Mouse (Mus musculus) embryonic facial prominence, embryonic 15.5 days (tissue): ENCODE data around the gene Cyp2f2. TPM values are rescaled to one million over a fixed set of nuclear protein-coding genes. Genes with fewer than 3 reads are reported as not detected.
A peak's percentile ranks its signal among the peaks of the same experiment; 100 is the strongest.

Experiments
- ATAC-seq: fragments of 200-750 bp; cut with Nextera tagmentation; 2 replicates; pipeline ENCODE4 v1.8.0; 2017; ENCODE audit warnings: low read depth, moderate TSS enrichment; ENCODE audit not compliant: insufficient number of reproducible peaks, low FRiP score, low TSS enrichment
- H3K27ac ChIP-seq: fragments of 300-500 bp; sonication (generic); replicated peaks from 2 replicates; pipeline ENCODE4 v1.5.1; 2015; ENCODE audit warnings: mild to moderate bottlenecking, inconsistent platforms
- H3K27me3 ChIP-seq: fragments of 300-500 bp; sonication (generic); 2 replicates; pipeline ENCODE4 v1.6.1; 2015; ENCODE audit warnings: inconsistent platforms
- H3K36me3 ChIP-seq: fragments of 300-500 bp; sonication (generic); 2 replicates; pipeline ENCODE4 v1.6.1; 2015; ENCODE audit warnings: mild to moderate bottlenecking, inconsistent platforms
- H3K4me1 ChIP-seq: fragments of 300-500 bp; sonication (generic); 2 replicates; pipeline ENCODE4 v1.6.1; 2015; ENCODE audit warnings: inconsistent platforms
- H3K4me2 ChIP-seq: fragments of 300-500 bp; sonication (generic); replicated peaks from 2 replicates; pipeline ENCODE4 v1.6.1; 2015; ENCODE audit warnings: mild to moderate bottlenecking, inconsistent platforms
- H3K4me3 ChIP-seq: fragments of 300-500 bp; sonication (generic); replicated peaks from 2 replicates; pipeline ENCODE4 v1.5.1; 2015; ENCODE audit warnings: mild to moderate bottlenecking, inconsistent platforms
- H3K9ac ChIP-seq: fragments of 300-500 bp; sonication (generic); 2 replicates; pipeline ENCODE4 v1.6.1; 2015; ENCODE audit warnings: inconsistent platforms
- H3K9me3 ChIP-seq: fragments of 300-500 bp; sonication (generic); replicated peaks from 2 replicates; pipeline ENCODE4 v1.6.1; 2016; ENCODE audit warnings: inconsistent platforms
- WGBS: fragments of 180-500 bp; shearing (Covaris S2); methylation state at CpG from one replicate; pipeline ENCODE4 v1.1.7; 2015; 5-methylcytosine and 5-hydroxymethylcytosine counted together
- polyA plus RNA-seq: library from polyadenylated mRNA; unstranded; fragments of >200 nt; fragmentation: Nextera tagmentation; extraction: Ambion mirVana; gene quantifications from 2 replicates; pipeline ENCODE4 v1.2.1, GENCODE M21; 2015

Cyp2f2 gene
- polyA plus RNA-seq: 71.5 and 102 TPM in 2 replicates

GRCm38 (mm10) chr7:27119676-27120075, at the start of gene Cyp2f2:
Cyp2f2 (plus strand) TSS chr7:27119909.
- ATAC-seq: no peak
- H3K36me3 ChIP-seq: no peaks in the 10 kb centered on the region
- H3K27ac ChIP-seq: no peak within 1 kb of the TSS; the same call in 1 of the 2 replicates
- no peak within 1 kb of the TSS for H3K4me2 ChIP-seq
- no peak within 1 kb of the TSS for H3K9ac ChIP-seq
- 0 out of 2 replicates have a peak, but pooled peaks cover 6% of the 10 kb centered on the region for H3K4me1 ChIP-seq
- H3K27me3 ChIP-seq: no peaks in the 10 kb centered on the region
- H3K9me3 ChIP-seq: no peaks in the 10 kb centered on the region
- no peak within 1 kb of the TSS for H3K4me3 ChIP-seq

GRCm38 (mm10) chr7:27078641-27079040, 41.1 kb upstream of the Cyp2f2 start:
- no peaks in the 10 kb centered on the region for H3K27me3 ChIP-seq
- H3K4me1 ChIP-seq: no peaks in the 10 kb centered on the region
- ATAC-seq: no peak
- no peak overlapping the region for H3K27ac ChIP-seq
- no peaks in the 10 kb centered on the region for H3K36me3 ChIP-seq
- no peak overlapping the region for H3K4me3 ChIP-seq
- H3K4me2 ChIP-seq: no peak overlapping the region
- H3K9me3 ChIP-seq: no peaks in the 10 kb centered on the region
- whole genome bisulfite sequencing: 64% methylated on average over 1 of the region's 1 CpGs
- H3K9ac ChIP-seq: no peak overlapping the region

DNA sequence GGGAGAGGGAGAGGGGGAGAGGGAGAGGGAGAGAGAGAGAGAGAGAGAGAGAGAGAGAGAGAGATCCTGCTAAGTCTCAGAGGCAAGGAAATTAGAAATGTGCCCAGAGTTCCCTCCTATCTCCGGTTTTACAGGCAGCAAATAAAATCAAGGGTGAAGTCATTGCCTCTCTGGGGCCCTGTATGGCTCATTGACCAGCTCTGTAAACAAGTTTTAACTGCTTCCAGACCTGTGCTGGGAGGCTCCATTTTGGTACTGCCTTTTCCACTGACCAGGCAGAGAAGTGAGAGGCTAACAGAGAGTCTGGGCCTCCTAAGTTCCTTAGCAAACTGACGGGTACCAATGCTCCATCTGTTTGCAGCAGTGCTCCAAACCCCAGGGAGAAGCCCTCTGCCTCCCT, 38.1 kb upstream of the Cyp2f2 start:
- H3K36me3 ChIP-seq: no peaks in the 10 kb centered on the region
- H3K27me3 ChIP-seq: no peaks in the 10 kb centered on the region
- no peak overlapping the region for H3K4me3 ChIP-seq
- no peak overlapping the region for H3K27ac ChIP-seq
- no peaks in the 10 kb centered on the region for H3K9me3 ChIP-seq
- H3K9ac ChIP-seq: no peak overlapping the region
- WGBS: 49% methylated on average over 2 of the region's 2 CpGs
- no peak for ATAC-seq
- no peak overlapping the region for H3K4me2 ChIP-seq
- no peaks in the 10 kb centered on the region for H3K4me1 ChIP-seq

- H3K9me3 ChIP-seq: no peaks in the 10 kb centered on the region
- H3K27ac ChIP-seq: no peak overlapping the region
- H3K27me3 ChIP-seq: no peaks in the 10 kb centered on the region
- WGBS: 84% methylated on average over 4 of the region's 4 CpGs
- no peak overlapping the region for H3K4me2 ChIP-seq
- H3K36me3 ChIP-seq: no peaks in the 10 kb centered on the region
- H3K4me3 ChIP-seq: no peak overlapping the region
- H3K9ac ChIP-seq: no peak overlapping the region
- ATAC-seq: no peak
- no peaks in the 10 kb centered on the region for H3K4me1 ChIP-seq
These were observed 28.7 kb upstream of the Cyp2f2 start for GRCm38 (mm10) chr7:27091039-27091438.

- Histone ChIP-seq H3K9me3 (no peaks in the 10 kb centered on the region), H3K27ac (no peak overlapping the region), H3K27me3 (no peaks in the 10 kb centered on the region), H3K4me3 (no peak overlapping the region), H3K4me2 (no peak overlapping the region), H3K36me3 (no peaks in the 10 kb centered on the region), H3K4me1 (no peaks in the 10 kb centered on the region), H3K9ac (no peak overlapping the region)
- WGBS: 59% methylated on average over 7 of the region's 7 CpGs
- ATAC-seq: no peak
These were observed 27.5 kb upstream of the Cyp2f2 start for GRCm38 (mm10) chr7:27092038-27092703.

DNA sequence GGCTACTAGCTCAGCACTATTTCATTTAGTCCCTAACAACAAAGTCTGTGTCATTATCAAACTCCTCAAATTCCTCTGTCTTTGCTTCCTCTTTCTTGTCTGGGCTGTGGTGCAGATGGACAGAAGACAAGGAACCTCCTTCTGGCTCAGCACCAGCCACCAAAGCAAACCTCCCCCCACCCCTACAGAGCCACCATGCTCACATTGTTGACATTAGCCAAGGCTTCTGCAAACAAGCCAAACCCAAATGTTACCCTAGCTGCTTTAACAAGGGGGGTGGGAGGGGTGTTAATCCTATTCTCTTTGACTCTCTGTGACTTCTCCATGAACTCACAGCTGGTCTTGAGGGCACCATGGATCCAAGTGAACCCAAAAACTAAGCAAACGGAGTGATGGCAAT, 26.8 kb upstream of the Cyp2f2 start:
- ATAC-seq: no peak

GRCm38 (mm10) chr7:27104882-27105281, 14.8 kb upstream of the Cyp2f2 start:
- Histone ChIP-seq H3K36me3 (no peaks in the 10 kb centered on the region), H3K9me3 (no peaks in the 10 kb centered on the region; the same call in 1 of the 2 replicates), H3K4me2 (0 out of 2 replicates have a peak overlapping the region, but pooled peaks have one; percentile 17), H3K27me3 (no peaks in the 10 kb centered on the region), H3K9ac (no peak overlapping the region), H3K4me1 (0 out of 2 replicates have a peak, but pooled peaks cover 3% of the 10 kb centered on the region), H3K4me3 (no peak overlapping the region), H3K27ac (peak overlapping the region; percentile 72)
- WGBS: 31% methylated on average over 5 of the region's 5 CpGs
- ATAC-seq: no peak; the same call in 1 of the 2 replicates

More for the DNA sequence above, 26.8 kb upstream of the Cyp2f2 start:
- Histone ChIP-seq H3K4me2 (no peak overlapping the region), H3K4me1 (no peaks in the 10 kb centered on the region), H3K9ac (no peak overlapping the region), H3K27me3 (no peaks in the 10 kb centered on the region), H3K9me3 (no peaks in the 10 kb centered on the region), H3K36me3 (no peaks in the 10 kb centered on the region), H3K4me3 (no peak overlapping the region), H3K27ac (no peak overlapping the region)
- 48% methylated on average over 1 of the region's 1 CpGs for WGBS

- Histone ChIP-seq H3K4me2 (no peak overlapping the region), H3K27me3 (no peaks in the 10 kb centered on the region), H3K9me3 (no peaks in the 10 kb centered on the region), H3K27ac (no peak overlapping the region), H3K4me3 (no peak overlapping the region), H3K9ac (no peak overlapping the region), H3K36me3 (no peaks in the 10 kb centered on the region), H3K4me1 (no peaks in the 10 kb centered on the region)
- ATAC-seq: no peak
These were observed 9.4 kb upstream of the Cyp2f2 start for GRCm38 (mm10) chr7:27110327-27110726.

GRCm38 (mm10) chr7:27111038-27111437, 8.7 kb upstream of the Cyp2f2 start:
- ATAC-seq: no peak
- no peak overlapping the region for H3K27ac ChIP-seq

GRCm38 (mm10) chr7:27111987-27112386, 7.7 kb upstream of the Cyp2f2 start:
- no peak for ATAC-seq
- Histone ChIP-seq H3K9me3 (no peaks in the 10 kb centered on the region), H3K27me3 (no peaks in the 10 kb centered on the region), H3K9ac (no peak overlapping the region), H3K4me1 (no peaks in the 10 kb centered on the region), H3K27ac (no peak overlapping the region), H3K36me3 (no peaks in the 10 kb centered on the region), H3K4me2 (no peak overlapping the region), H3K4me3 (no peak overlapping the region)
- WGBS: 70% methylated on average over 3 of the region's 3 CpGs

More at GRCm38 (mm10) chr7:27111038-27111437, 8.7 kb upstream of the Cyp2f2 start:
- Histone ChIP-seq H3K27me3 (no peaks in the 10 kb centered on the region), H3K36me3 (no peaks in the 10 kb centered on the region), H3K9me3 (no peaks in the 10 kb centered on the region), H3K4me1 (no peaks in the 10 kb centered on the region), H3K4me2 (no peak overlapping the region), H3K9ac (no peak overlapping the region), H3K4me3 (no peak overlapping the region)
- WGBS: 82% methylated on average over 1 of the region's 1 CpGs

GRCm38 (mm10) chr7:27118033-27118511, 1.6 kb upstream of the Cyp2f2 start:
- Histone ChIP-seq H3K27me3 (no peaks in the 10 kb centered on the region), H3K4me1 (0 out of 2 replicates have a peak, but pooled peaks cover 6% of the 10 kb centered on the region), H3K4me2 (no peak overlapping the region), H3K4me3 (no peak overlapping the region), H3K36me3 (no peaks in the 10 kb centered on the region), H3K9me3 (no peaks in the 10 kb centered on the region), H3K27ac (no peak overlapping the region; the same call in 1 of the 2 replicates), H3K9ac (no peak overlapping the region)
- peak; percentile 82; the same call in 1 of the 2 replicates for ATAC-seq
- WGBS: 47% methylated on average over 4 of the region's 4 CpGs
